Mouse (Mus musculus) neural tube, embryonic 10.5 days (tissue): ENCODE results near the gene Arap1.

Experiments
- DNase-seq: peaks from one replicate; pipeline ENCODE4 v3.0.0-alpha.2; 2017; ENCODE audit warnings: low spot score; ENCODE audit errors: extremely low spot score

Gene Arap1

DNA sequence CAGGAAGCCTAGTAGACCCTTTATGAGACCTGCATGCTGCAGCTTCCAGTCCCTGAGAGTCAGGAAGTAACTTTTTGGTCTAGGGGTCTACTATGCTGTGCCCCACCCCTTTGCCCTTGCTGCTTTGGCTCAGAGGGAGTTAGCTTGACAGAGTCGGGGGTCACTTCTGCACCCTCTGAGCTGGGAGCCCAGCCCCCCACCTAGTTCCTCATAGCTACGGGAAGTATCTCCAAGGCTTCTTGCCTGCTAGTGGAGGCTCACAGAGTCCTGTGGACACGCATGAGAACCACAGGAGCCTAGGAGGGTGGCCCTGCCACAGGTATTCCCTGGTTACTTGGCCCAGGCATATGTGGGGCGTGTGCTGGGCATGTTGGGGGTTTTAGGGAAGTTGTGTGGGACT lies 13.2 kb downstream of the Arap1 start:
- no peak for DNase-seq

GRCm38 (mm10) chr7:101361767-101362166 lies 13.9 kb downstream of the Arap1 start:
- DNase-seq = no peak

DNA sequence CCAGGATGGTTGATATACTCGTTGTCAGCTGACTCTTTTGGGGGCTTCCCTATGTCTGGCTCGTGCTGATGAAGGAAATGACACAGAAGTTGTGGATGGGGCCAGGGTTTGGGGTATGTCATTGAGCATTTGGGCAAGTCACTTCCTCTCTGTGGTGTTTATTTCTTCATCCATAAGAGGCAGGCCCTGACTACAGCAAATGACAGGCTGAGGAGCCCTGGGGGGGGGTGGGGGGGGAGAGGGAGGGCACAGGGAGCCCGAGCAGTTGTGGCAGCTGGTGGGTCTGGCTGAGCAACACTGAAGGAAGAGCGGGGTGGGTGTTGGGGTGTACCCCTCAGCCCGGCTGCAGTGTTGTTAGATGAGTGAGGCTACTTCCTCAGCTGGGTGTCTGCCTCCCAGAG lies 14.9 kb downstream of the Arap1 start:
- no peak for DNase-seq

DNA sequence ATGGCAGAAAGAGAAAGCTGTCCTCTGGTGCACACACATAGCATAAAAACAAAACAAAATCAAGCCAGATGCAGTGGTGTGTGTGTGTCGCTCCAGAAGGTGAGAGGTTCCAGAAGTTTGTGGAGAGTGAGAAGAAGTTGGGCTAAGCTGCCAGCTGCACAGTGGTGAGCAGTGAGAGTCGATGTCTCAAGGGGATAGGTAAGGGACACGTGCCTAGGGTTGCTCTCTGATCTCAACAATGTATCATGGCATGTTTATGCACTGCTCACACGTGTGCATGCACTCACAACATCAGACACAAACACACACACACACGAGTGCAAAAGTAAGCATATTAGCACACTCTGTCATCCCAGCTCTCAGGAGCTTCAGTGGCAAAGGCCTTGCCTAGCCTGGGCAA lies 16.0 kb downstream of the Arap1 start:
- no peak for DNase-seq

GRCm38 (mm10) chr7:101367901-101368852 lies 20.3 kb downstream of the Arap1 start:
- DNase-seq = no peak

DNA sequence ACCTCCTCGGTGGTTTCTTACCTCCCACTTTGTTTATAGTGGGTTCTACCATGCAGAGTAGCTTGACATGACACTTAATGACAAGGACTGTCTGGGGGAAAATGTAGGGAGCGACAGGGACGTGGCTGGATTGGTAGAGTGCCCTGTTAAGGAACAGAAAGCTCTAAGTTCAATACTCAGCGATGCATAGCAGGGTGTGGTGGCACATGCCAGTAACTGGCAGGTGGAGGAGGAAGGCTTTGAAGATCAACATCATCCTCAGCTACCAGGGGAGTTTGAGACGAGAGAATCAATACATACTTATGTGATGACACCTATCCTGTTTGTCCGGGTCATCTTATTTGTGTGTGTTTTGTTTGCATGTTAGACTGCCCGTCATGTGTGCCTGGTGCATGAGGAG lies 21.8 kb downstream of the Arap1 start:
- DNase-seq = no peak

DNA sequence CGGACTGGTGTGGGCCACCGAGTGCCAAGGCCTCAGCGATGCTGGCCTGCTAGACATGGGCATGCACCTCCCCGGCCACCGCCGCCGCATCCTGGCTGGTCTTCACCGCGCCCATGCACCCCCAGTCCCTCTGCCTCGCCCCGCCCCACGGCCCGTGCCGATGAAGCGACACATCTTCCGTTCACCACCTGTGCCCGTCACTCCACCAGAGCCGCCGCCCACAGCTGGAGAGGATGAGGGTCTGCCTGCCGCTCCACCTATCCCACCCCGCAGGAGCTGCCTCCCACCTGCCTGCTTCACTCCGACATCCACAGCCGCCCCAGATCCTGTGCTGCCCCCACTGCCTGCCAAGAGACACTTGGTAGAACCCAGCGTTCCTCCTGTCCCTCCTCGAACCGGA lies 25.2 kb downstream of the Arap1 start:
- no peak for DNase-seq

DNA sequence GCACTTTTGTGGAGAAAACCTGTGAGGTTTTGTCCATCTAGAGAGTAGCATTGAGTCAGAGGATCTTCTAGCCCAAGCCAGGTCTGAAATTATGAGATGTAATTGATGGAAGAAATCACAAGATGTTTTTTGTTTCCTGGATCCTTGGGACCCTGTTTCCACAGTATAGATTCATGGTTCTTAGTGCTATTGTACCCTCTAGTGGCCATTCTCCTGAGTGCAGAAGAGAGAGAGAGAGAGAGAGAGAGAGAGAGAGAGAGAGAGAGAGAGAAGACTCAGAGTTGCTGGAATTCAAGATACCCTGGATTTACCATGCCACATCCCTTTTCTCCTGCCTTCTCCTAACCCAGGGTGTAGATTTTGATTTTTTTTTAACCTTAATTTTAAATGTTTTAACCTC lies 26.3 kb downstream of the Arap1 start:
- no peak for DNase-seq

DNA sequence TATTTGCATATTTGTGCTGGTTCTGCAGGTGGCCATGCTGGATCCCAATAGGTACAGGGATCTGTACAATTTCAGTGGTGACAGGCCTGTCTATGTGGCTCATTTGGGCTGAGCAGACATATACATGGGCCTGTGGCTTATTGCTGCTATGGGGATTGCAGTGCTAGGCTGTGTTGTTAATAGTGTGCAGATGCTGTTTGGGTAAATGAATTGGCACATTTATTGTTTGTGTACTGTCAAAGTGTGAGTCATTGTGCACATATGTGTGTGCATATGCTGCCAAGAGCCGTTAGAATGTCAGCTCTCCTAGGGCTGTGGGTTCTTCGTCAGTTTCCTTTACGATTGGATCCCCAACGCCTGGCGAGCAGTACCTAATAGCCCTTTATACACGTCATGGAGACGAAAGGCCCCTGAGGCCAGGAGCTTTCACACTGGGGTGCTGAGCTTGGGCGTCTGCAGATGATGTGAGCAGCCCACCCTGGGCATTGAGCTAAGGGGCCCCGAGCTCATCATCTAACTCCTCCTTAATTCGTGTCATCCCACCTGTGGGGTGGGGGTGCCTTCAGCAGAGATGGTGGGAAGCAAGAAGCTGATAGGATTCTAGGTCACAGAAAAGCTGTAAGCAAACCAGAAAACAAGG lies 29.0 kb downstream of the Arap1 start:
- no peak for DNase-seq

GRCm38 (mm10) chr7:101377741-101378262 lies 29.9 kb downstream of the Arap1 start:
- peak; percentile 22 for DNase-seq

DNA sequence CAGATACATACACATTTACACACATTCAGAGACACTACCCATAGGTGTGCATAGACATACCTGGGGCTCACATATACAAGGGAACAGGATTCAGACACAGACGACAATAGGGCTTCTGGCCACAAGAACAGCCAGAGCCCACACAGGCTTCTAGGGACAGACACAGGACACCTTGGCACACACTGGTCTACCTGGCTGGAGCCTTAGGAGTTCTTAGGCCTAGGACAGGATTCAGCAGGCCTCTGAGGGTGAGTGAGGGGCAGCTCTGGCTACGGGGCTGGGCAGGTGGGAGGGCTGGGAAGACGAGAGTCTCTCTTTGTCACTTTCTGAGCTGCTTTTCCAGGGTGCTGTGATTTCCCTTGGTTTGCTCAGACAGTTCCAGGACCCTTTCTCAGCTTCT lies 30.4 kb downstream of the Arap1 start:
- DNase-seq = no peak

DNA sequence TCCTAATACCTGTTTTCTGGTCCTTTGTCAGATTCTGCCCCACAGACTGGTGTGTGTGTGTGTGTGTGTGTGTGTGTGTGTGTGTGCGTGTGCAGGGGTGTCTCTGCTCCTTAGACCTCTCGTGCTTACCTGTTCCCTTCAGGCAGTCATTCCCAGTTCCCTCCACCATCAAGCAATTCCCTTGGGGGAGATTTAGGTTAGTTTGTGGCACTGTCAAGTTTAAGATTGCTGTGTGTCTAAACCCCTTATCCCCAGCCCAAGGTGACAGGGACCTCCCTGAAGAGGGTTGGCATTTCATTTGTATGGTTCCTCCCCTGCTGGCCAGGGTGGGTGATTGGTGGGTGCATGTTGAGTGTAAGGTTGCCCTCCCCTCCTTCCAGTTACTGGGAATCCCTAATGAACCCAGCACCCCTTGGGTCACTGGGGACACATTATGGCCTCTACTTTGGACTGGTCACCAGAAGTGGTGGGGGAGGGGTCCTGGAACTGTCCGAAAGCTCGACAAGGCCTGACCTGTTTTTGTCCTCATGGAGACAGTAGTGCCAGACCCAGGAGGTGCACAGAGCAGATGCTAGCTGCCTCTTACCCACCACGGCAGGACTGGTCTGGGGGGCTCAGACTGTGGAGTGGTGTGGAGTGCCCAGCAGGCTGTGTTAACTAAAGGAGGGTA lies 31.1 kb downstream of the Arap1 start:
- no peak for DNase-seq

DNA sequence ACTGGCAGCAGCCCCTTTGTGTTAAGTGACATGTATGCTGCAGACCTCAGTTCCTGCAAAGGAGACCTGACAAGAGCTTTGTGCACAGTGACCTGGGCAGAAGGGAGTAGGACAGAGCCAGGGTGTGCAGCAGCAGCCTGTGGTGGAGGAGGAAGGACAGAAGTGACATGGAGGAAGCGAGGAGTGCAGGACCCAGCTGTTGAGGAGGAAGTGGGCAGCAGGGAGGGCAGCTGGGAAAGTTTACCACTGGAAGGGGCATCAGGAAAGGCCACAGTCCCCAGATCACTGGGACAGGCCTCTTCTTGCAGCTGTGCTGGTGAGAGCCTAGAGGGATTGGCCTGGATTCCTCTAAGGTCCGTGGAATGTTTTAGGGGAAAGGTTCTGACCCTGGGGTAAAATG lies 31.9 kb downstream of the Arap1 start:
- DNase-seq = no peak

GRCm38 (mm10) chr7:101381512-101381911 lies 33.6 kb downstream of the Arap1 start:
- no peak for DNase-seq

- no peak for DNase-seq
Observed at GRCm38 (mm10) chr7:101382378-101382777, 34.5 kb downstream of the Arap1 start.

- no peak for DNase-seq
Observed at GRCm38 (mm10) chr7:101383756-101384155, 35.9 kb downstream of the Arap1 start.

GRCm38 (mm10) chr7:101384931-101385330 lies 37.1 kb downstream of the Arap1 start:
- DNase-seq = no peak

GRCm38 (mm10) chr7:101385331-101385733 lies 37.5 kb downstream of the Arap1 start:
- DNase-seq = no peak

DNA sequence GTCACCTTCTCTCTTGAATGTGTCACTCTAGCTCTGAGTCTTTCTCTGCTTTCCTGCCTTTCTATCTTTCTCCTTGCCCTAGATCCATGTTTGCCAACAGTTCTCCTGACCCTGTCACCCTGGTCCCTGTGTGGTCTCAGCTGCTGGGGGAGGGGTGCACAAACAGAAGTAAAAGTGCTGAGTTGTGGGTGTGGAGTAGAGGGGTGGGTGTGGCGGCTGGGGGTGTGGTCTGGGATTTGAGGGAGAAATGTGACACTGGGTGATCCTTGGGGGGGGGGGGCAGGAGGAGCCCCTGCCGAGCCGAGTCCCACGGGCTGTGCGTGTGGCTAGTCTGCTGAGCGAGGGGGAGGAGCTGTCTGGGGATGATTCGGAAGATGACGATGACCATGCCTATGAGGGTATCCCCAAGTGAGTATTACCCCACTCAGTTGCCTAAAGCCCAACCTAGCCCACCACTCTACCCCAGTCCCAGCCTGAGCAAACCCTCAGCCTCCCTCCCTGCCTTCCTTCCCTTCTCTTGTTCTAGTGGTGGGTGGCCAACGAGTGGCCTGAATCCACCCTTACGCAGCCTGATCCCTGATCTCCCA lies 38.1 kb downstream of the Arap1 start:
- no peak for DNase-seq

DNA sequence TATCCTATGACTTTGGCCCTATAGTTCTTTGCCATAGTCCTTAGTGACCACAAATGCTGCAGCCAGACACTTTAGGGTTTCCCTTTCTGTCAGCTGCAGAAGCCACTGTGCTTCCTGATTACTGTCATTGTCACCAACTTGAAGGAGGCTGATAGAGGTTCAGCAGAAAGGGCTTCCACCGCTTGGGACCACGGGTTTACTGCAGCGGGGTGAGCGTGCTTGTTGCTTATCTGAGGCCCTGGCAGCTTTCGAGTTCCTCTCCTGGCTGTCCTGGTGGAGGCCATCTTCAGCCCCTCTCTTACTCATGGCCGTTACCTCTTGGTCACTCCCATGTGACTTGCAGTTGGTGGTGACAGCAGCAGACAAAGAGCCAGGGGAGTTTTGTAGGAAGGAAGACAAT lies 41.4 kb downstream of the Arap1 start:
- no peak for DNase-seq

DNA sequence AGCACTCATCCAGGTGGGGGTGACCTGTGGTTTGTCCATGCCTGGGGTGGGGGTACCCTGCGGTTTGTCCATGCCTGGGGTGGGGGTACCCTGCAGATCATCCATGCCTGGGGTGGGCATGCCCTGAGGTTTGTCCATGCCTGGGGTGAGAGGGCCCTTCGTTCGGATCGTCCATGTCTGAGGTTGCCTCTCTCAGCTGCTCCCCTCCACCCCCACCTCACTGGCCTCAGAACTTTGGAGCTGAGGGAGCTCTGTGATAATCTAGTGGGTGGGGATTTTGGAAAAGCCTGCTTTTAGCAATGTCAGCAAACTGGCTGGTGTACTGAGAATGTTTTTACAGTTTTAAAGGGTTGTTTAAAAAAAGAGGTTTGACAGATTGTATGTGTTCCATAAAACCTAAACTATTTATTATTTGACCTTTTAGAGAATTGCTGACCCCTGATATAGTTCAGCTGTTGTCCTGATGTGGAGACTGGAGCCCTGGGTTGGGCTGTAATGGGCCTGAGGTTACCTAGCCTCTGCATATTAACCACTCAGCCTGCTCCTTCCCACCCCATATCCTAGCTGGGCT lies 44.1 kb downstream of the Arap1 start:
- DNase-seq = no peak
